Mouse (Mus musculus) ES-E14 (cell line): ENCODE results near the gene Fgd4. TPM values are rescaled to one million over a fixed set of nuclear protein-coding genes. Genes with fewer than 3 reads are reported as not detected.
"Not testable (repeated sequence)": the region's sequence is repeated elsewhere in the genome, so short reads cannot be mapped to it uniquely, and the experiment has no call there.

Experiments
- DNase-seq: peaks from one replicate; pipeline ENCODE4 v3.0.0-alpha.2; 2013; ENCODE audit warnings: low read depth, low spot score
- H3K27ac ChIP-seq: 2 replicates; pipeline ENCODE4 v1.5.1; 2012; ENCODE audit warnings: low read depth, mild to moderate bottlenecking, low read length, moderate library complexity, mixed read lengths; ENCODE audit not compliant: poor library complexity, insufficient read depth, severe bottlenecking
- H3K36me3 ChIP-seq: 2 replicates; pipeline ENCODE4 v1.6.1; 2012; ENCODE audit warnings: mild to moderate bottlenecking, low read length, moderate library complexity, mixed read lengths; ENCODE audit not compliant: control insufficient read depth, poor library complexity, insufficient read depth, severe bottlenecking
- H3K4me1 ChIP-seq, 2 experiments: fragments of 150-350 bp in 1 of 2; sonication (generic) in 1 of 2; 2 replicates each; pipeline ENCODE4 v1.6.1; 2012; ENCODE audit warnings: low read length in 2 of 2, mild to moderate bottlenecking in 1 of 2, mixed read lengths in 1 of 2; ENCODE audit not compliant: control insufficient read depth in 2 of 2, insufficient read depth in 2 of 2, poor library complexity in 1 of 2
- H3K4me3 ChIP-seq, 2 experiments: fragments of 150-350 bp in 1 of 2; sonication (generic) in 1 of 2; 2 replicates each; pipeline ENCODE4 v1.5.1; 2012; ENCODE audit warnings: low read length in 2 of 2, low read depth in 1 of 2, mild to moderate bottlenecking in 1 of 2, mixed read lengths in 1 of 2; ENCODE audit not compliant: insufficient read depth in 1 of 2, poor library complexity in 1 of 2, severe bottlenecking in 1 of 2
- H3K9ac ChIP-seq: 2 replicates; pipeline ENCODE4 v1.6.1; 2012; ENCODE audit warnings: low read depth, mild to moderate bottlenecking, low read length, mixed read lengths; ENCODE audit not compliant: poor library complexity, insufficient read depth, severe bottlenecking
- H3K9me3 ChIP-seq: fragments of 150-350 bp; sonication (generic); 2 replicates; pipeline ENCODE4 v1.6.1; 2012; ENCODE audit warnings: low read depth, mild to moderate bottlenecking, low read length; ENCODE audit not compliant: control insufficient read depth, insufficient read depth
- CHD2 ChIP-seq: IDR thresholded peaks from 2 replicates; pipeline ENCODE4 v1.6.1; 2014; ENCODE audit warnings: mild to moderate bottlenecking, low read depth, low read length, inconsistent platforms
- HCFC1 ChIP-seq: IDR thresholded peaks from 2 replicates; pipeline ENCODE4 v1.6.1; 2012; ENCODE audit warnings: low read length, inconsistent platforms, borderline replicate concordance; ENCODE audit not compliant: insufficient read depth
- MAFK ChIP-seq: IDR thresholded peaks from 2 replicates; pipeline ENCODE4 v1.6.1; 2014; ENCODE audit warnings: mild to moderate bottlenecking, low read depth, low read length, inconsistent platforms; ENCODE audit not compliant: insufficient read depth
- ZC3H11A ChIP-seq: IDR thresholded peaks from 2 replicates; pipeline ENCODE4 v1.6.1; 2012; ENCODE audit warnings: low read depth, mild to moderate bottlenecking, inconsistent platforms, low read length, borderline replicate concordance
- ZNF384 ChIP-seq: IDR thresholded peaks from 2 replicates; pipeline ENCODE4 v1.6.1; 2012; ENCODE audit warnings: low read depth, low read length, inconsistent platforms
- in situ Hi-C, 2 experiments: fragments of 600-800 bp; cut with MboI; formaldehyde crosslinking; loops; one replicate each; pipeline ENCODE4 v1.15.1; 2025; ENCODE audit warnings: low sequenced_read_pairs in 2 of 2, inconsistent platforms in 1 of 2; ENCODE audit not compliant: unreplicated experiment in 2 of 2
- total RNA-seq: library from RNA; depleted of rRNA; stranded (reverse); fragments of 300-350 nt; gene quantifications from 2 replicates; pipeline ENCODE4 v1.2.3, GENCODE M21; 2012

The Fgd4 gene
- total RNA-seq, 1 experiment = 34.9 TPM

DNA sequence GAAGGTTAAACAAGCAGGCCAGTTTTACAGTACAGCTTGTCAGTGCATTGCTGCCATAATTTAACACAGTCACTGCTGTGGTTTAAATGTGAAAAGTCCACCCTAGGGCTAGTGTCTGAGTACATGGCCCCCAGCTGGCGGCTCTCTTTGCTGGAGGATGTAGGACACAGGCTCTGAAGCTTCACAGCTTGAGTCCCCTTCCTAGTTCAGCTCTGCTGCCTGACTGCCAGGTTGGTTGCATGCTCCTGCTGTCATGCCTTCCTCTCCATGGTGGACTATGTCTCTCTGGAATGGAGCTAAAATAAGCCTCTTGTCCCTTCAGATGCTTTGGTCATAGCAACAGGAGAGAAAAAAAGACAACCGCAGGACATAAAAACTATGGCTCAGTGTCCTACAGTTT, 46.3 kb downstream of the Fgd4 start:
- H3K9ac ChIP-seq = no peak overlapping the region
- no peak overlapping the region for H3K27ac ChIP-seq
- in situ Hi-C loops = no loop called here
- H3K9me3 ChIP-seq = no peaks in the 10 kb centered on the region
- no peak for DNase-seq
- TF ChIP-seq CHD2 (no peak), ZC3H11A (no peak), ZNF384 (no peak), HCFC1 (no peak)
- H3K36me3 ChIP-seq = no peaks in the 10 kb centered on the region
- H3K4me1 ChIP-seq = peaks cover 0 to 2% of the 10 kb centered on the region in 2 experiments; a peak in 1 of 4 replicates
- H3K4me3 ChIP-seq = no peak overlapping the region

DNA sequence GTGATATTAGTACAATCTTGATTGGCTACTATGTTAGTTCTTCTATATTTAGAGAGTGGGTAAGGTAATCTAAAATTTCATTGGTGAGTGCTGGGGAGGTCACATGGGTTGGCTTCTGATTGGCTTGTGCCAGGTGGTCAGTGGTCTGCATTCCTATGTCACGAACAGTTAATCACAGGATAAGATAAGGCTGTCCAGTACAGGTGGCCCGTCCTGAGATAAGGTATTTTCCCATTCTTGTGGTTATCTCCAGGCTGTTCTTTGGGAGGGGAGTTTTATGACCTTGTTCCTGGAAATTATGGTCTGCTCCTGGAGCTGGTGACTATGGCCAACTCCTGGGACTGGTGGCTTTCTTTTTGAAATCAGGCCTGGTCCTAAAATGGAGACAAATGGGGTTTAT, 48.2 kb downstream of the Fgd4 start:
- Histone ChIP-seq H3K36me3 (no peaks in the 10 kb centered on the region), H3K4me1 (no peaks in the 10 kb centered on the region; a peak in 2 of 4 replicates), H3K27ac (no peak overlapping the region), H3K4me3 (no peak overlapping the region), H3K9ac (no peak overlapping the region), H3K9me3 (no peaks in the 10 kb centered on the region)
- in situ Hi-C loops = no loop called here
- TF ChIP-seq MAFK (no peak), ZNF384 (no peak), CHD2 (no peak), ZC3H11A (no peak), HCFC1 (no peak)
- DNase-seq = no peak

DNA sequence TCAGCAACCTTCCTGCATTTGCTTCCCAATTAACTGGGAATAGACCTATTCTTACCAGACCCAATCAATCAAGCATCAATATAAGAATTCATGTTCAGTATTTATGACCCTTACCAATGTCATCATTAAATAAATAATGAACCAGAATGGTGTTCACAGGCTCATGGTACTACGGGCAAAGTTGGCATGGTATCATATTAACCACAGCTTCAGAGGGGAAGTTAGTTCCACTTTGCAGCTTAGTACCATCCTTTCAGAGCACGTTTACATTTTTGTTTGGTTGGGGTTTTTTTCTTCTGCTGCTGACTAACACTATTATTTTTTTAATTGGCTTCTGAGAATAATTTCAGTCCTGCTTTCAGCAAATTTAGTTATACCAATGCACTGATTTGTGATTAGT, 51.2 kb downstream of the Fgd4 start:
- Histone ChIP-seq H3K4me3 (no peak overlapping the region), H3K9ac (no peak overlapping the region), H3K4me1 (peaks cover 2 to 4% of the 10 kb centered on the region in 2 experiments; a peak in 2 of 4 replicates), H3K9me3 (no peaks in the 10 kb centered on the region), H3K36me3 (no peaks in the 10 kb centered on the region), H3K27ac (no peak overlapping the region)
- DNase-seq = no peak
- in situ Hi-C loops = no loop called here
- no peak for TF ChIP-seq HCFC1
- no peak for TF ChIP-seq CHD2
- TF ChIP-seq ZNF384 = no peak
- no peak for TF ChIP-seq ZC3H11A
- TF ChIP-seq MAFK = no peak

DNA sequence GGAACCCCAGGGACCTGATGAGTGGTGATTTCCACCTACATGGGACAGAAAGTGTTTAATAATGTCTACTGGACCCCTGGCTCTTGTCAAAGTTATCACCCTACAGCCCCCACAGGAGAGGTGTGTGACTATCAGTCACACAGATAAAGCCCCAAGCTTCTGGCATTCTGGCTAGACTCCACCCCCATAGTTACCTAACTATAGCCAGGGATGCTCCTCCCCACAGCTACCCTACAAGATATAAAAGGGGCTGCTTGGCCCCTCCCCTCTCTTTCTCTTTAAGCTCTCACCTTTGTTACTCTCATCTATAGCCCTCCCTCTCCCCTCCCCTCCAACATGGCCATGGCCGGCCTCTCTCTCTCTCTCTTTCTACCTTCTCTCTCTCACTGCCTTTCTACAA, 53.7 kb downstream of the Fgd4 start:
- Histone ChIP-seq H3K36me3 (no peaks in the 10 kb centered on the region), H3K27ac (no peak overlapping the region), H3K4me3 (peak overlapping the region; percentile 9 to 47; a peak in 3 of 4 replicates), H3K9ac (no peak overlapping the region), H3K4me1 (peaks cover 4 to 7% of the 10 kb centered on the region in 2 experiments; a peak in 2 of 4 replicates), H3K9me3 (no peaks in the 10 kb centered on the region)
- in situ Hi-C loops = no loop called here
- DNase-seq = no peak
- no peak for TF ChIP-seq ZNF384
- TF ChIP-seq HCFC1 = no peak
- no peak for TF ChIP-seq ZC3H11A
- no peak for TF ChIP-seq CHD2
- no peak for TF ChIP-seq MAFK

DNA sequence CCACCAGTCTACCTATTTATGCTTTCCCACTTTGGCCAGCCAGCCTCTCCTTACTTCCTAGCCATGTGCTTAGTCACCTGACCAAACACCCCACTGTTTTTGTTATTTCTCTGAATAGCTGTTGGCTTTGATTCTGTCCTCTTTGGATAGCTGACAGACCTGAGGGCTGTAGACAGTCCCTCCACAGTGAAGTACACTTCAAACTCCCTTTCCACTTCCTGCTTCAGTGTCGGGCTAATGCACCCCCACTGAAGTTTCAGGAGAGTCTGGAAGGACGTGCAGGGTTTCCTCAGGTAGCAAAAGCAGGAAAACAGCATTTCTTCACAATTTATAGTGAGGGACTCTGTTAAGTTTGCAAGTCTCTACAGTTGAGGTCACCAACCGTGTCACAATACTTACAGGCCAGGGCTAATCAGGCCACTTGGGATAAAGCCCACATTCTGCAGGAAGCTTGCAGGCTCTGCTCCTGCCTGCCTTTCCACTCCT, 57.4 kb downstream of the Fgd4 start:
- in situ Hi-C loops = no loop called here

DNA sequence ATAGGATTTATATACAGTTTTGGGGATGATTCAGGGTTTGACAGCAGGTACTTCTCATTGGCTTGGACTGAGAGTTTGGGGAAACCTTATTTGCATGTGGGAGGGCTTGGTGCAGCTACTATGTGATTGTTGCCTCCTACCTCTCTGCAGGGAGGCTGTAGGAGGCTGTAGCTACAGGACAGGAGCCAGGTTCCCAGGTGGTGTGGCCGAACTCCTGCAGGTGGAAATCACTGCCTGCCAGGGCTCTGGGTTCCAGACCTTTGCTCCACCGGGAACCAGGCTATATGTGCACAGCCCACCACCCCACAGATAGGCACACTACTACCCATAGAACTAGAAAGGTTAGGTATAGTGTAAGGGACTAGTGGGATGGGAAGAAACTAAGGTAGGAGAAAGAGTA, 61.0 kb downstream of the Fgd4 start:
- in situ Hi-C loops, DNase-seq: not testable (repeated sequence)

More for the DNA sequence above, 57.4 kb downstream of the Fgd4 start:
- no peaks in the 10 kb centered on the region for H3K9me3 ChIP-seq
- no peak overlapping the region for H3K27ac ChIP-seq
- peaks cover 4 to 9% of the 10 kb centered on the region in 2 experiments; a peak in 2 of 4 replicates for H3K4me1 ChIP-seq
- TF ChIP-seq ZNF384 (no peak), ZC3H11A (no peak), HCFC1 (no peak), MAFK (no peak), CHD2 (no peak)
- no peak overlapping the region for H3K9ac ChIP-seq
- DNase-seq = no peak
- H3K4me3 ChIP-seq = no peak overlapping the region
- H3K36me3 ChIP-seq = no peaks in the 10 kb centered on the region

More for the DNA sequence above, 61.0 kb downstream of the Fgd4 start:
- not testable (repeated sequence) for H3K4me3 ChIP-seq, H3K9ac ChIP-seq, H3K9me3 ChIP-seq, H3K27ac ChIP-seq, H3K4me1 ChIP-seq, H3K36me3 ChIP-seq
